Mouse (Mus musculus) forebrain, embryonic 11.5 days (tissue): ENCODE results near the gene Nfrkb. TPM values are rescaled to one million over a fixed set of nuclear protein-coding genes. Genes with fewer than 3 reads are reported as not detected.

ENCODE experiments used
- ATAC-seq: fragments of 200-750 bp; cut with Nextera tagmentation; replicated peaks from 2 replicates; pipeline ENCODE4 v1.8.0; 2017; ENCODE audit warnings: moderate TSS enrichment; ENCODE audit not compliant: low FRiP score
- DNase-seq: peaks from one replicate; pipeline ENCODE4 v3.0.0-alpha.2; 2017; ENCODE audit warnings: low spot score
- H3K27ac ChIP-seq: fragments of 300-500 bp; sonication (generic); 2 replicates; pipeline ENCODE4 v1.5.1; 2014; ENCODE audit warnings: low read depth, low read length
- H3K27me3 ChIP-seq: fragments of 300-500 bp; sonication (generic); 2 replicates; pipeline ENCODE4 v1.6.1; 2014; ENCODE audit warnings: mild to moderate bottlenecking, low read length, mixed read lengths; ENCODE audit not compliant: control insufficient read depth, insufficient read depth
- H3K36me3 ChIP-seq: fragments of 300-500 bp; sonication (generic); 2 replicates; pipeline ENCODE4 v1.6.1; 2014; ENCODE audit warnings: mild to moderate bottlenecking, low read length, moderate library complexity, mixed read lengths; ENCODE audit not compliant: control insufficient read depth, insufficient read depth
- H3K4me1 ChIP-seq: fragments of 300-500 bp; sonication (generic); replicated peaks from 2 replicates; pipeline ENCODE4 v1.6.1; 2014; ENCODE audit warnings: low read length, mixed read lengths; ENCODE audit not compliant: control insufficient read depth, insufficient read depth
- H3K4me2 ChIP-seq: fragments of 300-500 bp; sonication (generic); 2 replicates; pipeline ENCODE4 v1.6.1; 2014; ENCODE audit warnings: low read depth, mild to moderate bottlenecking, low read length, moderate library complexity, mixed read lengths; ENCODE audit not compliant: severe bottlenecking
- H3K4me3 ChIP-seq: fragments of 300-500 bp; sonication (generic); 2 replicates; pipeline ENCODE4 v1.5.1; 2014; ENCODE audit warnings: low read depth, low read length
- H3K9ac ChIP-seq: fragments of 300-500 bp; sonication (generic); 2 replicates; pipeline ENCODE4 v1.6.1; 2014; ENCODE audit warnings: low read length
- H3K9me3 ChIP-seq: fragments of 300-500 bp; sonication (generic); 2 replicates; pipeline ENCODE4 v1.6.1; 2016; ENCODE audit warnings: low read length, mixed read lengths; ENCODE audit not compliant: control insufficient read depth
- WGBS: fragments of 180-500 bp; shearing (Covaris S2); extraction: QIAGEN DNeasy Blood & Tissue Kit; methylation state at CpG from one replicate; pipeline ENCODE4 v1.1.7; 2014; 5-methylcytosine and 5-hydroxymethylcytosine counted together
- polyA plus RNA-seq: library from polyadenylated mRNA; unstranded; fragments of >200 nt; fragmentation: Nextera tagmentation; extraction: Ambion mirVana; gene quantifications from 2 replicates; pipeline ENCODE4 v1.2.1, GENCODE M21; 2014

The Nfrkb gene
- polyA plus RNA-seq, 1 experiment from 2014 or later: 25.7 TPM

DNA sequence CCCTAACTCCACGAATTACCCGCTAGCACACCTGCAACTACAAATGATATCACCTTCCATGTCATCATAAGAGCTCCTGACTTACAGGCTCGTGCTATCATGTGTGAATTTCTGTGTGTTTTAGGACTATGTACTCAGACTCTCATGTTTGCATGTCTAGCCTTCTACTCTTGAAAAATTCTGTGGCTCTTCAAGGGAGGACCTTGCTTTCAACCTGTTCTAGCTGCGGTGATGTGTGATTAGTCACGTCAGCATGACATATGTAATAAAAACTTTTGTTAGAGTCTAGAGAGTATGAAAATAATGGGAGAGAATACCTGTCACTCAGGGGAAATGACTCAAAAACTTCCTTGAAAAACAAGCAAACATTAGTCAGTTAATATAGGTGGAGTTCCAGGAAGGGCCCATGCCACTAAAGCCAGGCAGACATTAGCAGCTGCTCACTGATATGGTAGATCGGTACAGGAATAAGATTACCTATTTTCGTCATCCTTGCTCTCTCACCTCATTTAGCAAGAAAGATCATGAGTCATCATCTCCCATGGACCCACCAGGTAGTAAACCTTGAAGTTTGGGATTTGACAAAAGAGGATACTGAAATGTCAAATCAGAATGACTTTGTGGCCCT, 63.3 kb downstream of the Nfrkb start:
- DNase-seq (no peak), ATAC-seq (no peak)
- H3K9ac ChIP-seq: no peak overlapping the region
- no peak overlapping the region for H3K4me2 ChIP-seq
- H3K4me3 ChIP-seq: no peak overlapping the region
- no peaks in the 10 kb centered on the region for H3K4me1 ChIP-seq
- H3K36me3 ChIP-seq: no peaks in the 10 kb centered on the region
- WGBS: 88% methylated on average over 7 of the region's 7 CpGs
- no peak overlapping the region for H3K27ac ChIP-seq
- H3K27me3 ChIP-seq: no peaks in the 10 kb centered on the region
- H3K9me3 ChIP-seq: no peaks in the 10 kb centered on the region

DNA sequence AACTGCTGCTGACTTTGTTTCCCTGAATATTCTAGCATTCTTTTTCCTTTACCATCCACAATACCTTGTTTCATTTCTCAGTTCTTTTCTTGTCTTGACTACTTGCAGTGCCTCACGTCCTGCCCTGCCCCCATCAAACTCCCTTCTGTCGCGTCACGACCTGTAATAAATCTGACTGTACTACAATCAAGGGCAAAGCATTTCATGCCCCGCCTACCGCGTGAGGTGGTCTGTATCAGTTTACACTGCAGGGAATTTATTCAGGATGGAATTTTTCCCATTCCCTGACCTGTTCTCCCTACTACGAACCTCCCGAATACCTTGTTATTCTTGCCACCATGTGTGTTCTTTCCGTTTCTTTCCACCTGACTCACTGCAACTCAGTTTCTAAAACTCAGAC, 66.2 kb downstream of the Nfrkb start:
- no peak overlapping the region for H3K4me3 ChIP-seq
- H3K9me3 ChIP-seq: no peaks in the 10 kb centered on the region
- no peak for ATAC-seq
- no peak overlapping the region for H3K4me2 ChIP-seq
- H3K27ac ChIP-seq: no peak overlapping the region
- WGBS: 87% methylated on average over 10 of the region's 10 CpGs
- H3K36me3 ChIP-seq: no peaks in the 10 kb centered on the region
- H3K9ac ChIP-seq: no peak overlapping the region
- no peaks in the 10 kb centered on the region for H3K4me1 ChIP-seq
- H3K27me3 ChIP-seq: no peaks in the 10 kb centered on the region
- no peak for DNase-seq

DNA sequence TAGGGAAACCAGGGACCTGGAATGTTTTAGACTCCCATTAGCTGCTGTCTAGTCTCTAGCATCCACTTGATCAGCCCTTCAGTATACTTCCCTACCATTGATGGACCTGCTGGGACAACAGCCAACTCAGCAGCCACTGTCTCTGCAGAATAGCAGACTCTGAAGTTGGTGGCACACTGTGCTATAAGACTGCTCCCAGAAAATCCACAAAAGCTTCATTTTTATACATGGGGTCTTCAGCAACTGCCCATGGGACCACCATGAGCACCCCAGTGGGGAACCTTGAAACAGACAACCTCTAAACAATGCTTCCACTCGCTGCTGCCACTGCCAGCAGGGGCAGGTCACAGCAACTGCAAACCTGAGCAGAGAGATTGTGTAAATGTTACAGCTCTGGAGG, 68.4 kb downstream of the Nfrkb start:
- Histone ChIP-seq H3K4me1 (no peaks in the 10 kb centered on the region), H3K4me2 (no peak overlapping the region), H3K9ac (no peak overlapping the region), H3K9me3 (no peaks in the 10 kb centered on the region), H3K27ac (no peak overlapping the region), H3K36me3 (no peaks in the 10 kb centered on the region), H3K4me3 (no peak overlapping the region), H3K27me3 (no peaks in the 10 kb centered on the region)
- DNase-seq (no peak), ATAC-seq (no peak)
- WGBS: 50% methylated on average over 1 of the region's 1 CpGs

DNA sequence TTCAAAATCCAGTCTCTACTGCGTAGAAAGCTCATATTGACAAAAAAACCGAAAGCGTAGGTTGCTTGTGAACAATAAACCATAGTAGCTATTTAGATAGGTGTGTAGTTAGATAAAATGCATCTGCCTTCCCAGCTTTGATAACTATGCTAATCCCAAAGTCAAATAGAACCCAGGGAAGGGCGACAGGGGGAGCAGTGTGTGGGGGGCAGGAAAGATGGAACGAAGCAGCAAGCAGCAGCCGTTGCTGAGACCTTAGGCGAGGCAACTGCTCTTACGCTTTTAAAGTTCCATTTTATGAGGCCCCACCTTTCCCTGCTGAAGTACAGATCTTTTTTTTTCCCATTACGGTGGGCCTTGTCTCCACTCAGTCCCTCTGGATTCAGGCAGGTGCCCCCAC, 77.2 kb downstream of the Nfrkb start:
- H3K4me2 ChIP-seq: no peak overlapping the region

DNA sequence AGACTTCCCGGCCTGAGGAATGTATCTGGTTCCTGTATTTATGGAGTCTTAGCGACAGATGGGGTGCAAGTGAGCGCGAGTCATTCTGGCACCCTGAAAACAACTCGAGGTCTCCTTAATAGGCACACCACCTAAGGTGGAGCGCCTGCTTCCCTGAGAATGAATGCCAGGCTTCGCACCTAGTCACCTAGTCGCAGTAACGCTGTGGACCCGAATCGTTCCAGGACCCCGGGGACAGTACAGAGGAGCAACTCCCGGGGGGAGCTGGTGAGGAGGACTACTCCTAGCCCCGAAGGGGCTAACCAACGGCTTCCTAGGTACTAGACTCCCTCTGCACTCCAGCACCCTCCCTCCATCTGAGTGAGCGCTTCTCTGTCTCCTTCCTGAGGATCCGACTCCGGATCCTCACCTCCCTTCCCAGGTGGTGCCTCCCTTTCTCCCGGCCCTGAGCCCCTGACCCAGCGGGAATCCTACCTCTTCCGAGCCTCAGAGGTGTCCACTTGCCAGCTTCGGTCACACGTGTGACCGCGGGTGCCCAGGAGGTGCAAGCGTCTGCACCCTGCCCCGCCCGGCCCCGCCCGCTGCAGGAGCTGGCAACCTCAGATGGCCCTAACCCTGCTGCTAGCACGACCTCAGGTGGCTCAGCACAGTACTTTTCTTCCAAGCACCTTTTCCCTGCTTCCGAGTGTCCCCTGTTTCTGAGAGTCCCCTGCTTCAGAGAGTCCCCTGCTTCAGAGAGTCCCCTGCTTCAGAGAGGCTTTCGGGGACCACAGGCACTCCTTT, 77.9 kb downstream of the Nfrkb start, which contains the start of gene Tmem45b:
Gene Tmem45b (minus strand): TSS at position 771 of the 783 bp plus-strand sequence.
- ATAC-seq (no peak), DNase-seq (no peak)
- Histone ChIP-seq H3K9me3 (no peaks in the 10 kb centered on the region), H3K9ac (no peak within 1 kb of the TSS), H3K4me2 (peak within 1 kb of the TSS; percentile 5), H3K4me1 (0 out of 2 replicates have a peak, but pooled peaks cover 3% of the 10 kb centered on the region), H3K27ac (no peak within 1 kb of the TSS), H3K36me3 (no peaks in the 10 kb centered on the region), H3K27me3 (peaks cover 10% of the 10 kb centered on the region; the same call in 1 of the 2 replicates), H3K4me3 (no peak within 1 kb of the TSS)
- WGBS: 8% methylated on average over 33 of the region's 33 CpGs

More for the DNA sequence above, 77.2 kb downstream of the Nfrkb start:
- Histone ChIP-seq H3K9ac (no peak overlapping the region), H3K4me3 (no peak overlapping the region), H3K27me3 (peaks cover 10% of the 10 kb centered on the region; the same call in 1 of the 2 replicates), H3K36me3 (no peaks in the 10 kb centered on the region), H3K4me1 (0 out of 2 replicates have a peak, but pooled peaks cover 3% of the 10 kb centered on the region), H3K9me3 (no peaks in the 10 kb centered on the region), H3K27ac (no peak overlapping the region)
- no peak for ATAC-seq
- 52% methylated on average over 9 of the region's 9 CpGs for WGBS
- DNase-seq: no peak

Other genes starting within 250 kb of the Nfrkb start
- gene Aplp2, start 174.4 kb upstream of the Nfrkb start, polyA plus RNA-seq: 209 and 217 TPM in 2 replicates
- gene Prdm10, start 105.7 kb upstream of the Nfrkb start, polyA plus RNA-seq: 10.1 and 10.4 TPM in 2 replicates
- gene Tmem45b, start 78.3 kb downstream of the Nfrkb start, polyA plus RNA-seq: not detected in 2 replicates